9 mouse cellular contexts compared by ENCODE assay signal in the genomic region with DNA sequence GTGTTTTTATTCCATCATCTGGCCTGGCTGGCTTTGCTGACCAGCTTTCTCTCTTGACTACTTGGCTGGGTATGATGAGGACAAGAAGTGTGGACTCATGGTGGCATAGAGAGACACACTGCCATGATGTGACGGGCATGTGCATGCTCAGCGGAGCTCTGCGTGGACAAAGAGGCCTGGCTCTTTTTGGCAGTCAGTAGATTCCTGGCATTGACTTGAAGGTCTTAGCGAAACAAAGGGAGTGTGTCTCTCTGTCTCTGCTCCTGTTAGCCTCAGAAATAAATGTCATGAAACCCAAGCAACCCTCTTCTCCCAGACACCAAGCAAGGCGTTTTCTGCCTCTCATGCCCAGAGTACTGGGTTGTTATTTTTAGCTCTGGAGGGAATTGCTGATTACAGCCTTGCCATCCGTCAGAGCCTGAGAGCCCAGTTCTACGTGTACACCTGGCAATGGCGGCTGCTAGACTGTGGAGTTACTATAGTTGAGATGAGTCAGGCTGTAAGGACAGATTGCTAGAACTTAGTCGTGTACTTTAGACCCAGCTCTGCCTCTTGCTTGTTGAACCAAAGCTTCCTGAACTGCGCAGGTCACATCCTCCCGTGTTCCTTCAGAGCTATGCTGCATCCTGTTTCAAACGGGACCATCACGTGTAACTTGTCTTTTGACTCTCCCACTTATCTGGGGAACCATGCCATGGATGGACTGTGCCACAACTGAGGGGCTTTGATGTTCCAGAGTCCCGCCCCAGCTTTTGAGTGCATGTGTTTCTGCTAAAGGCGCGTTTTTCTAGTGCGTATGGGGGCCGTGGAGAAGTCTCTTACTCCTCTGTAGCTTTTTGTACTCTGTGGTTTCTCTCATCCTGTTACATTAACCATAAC.
DNase-seq lines count a peak whose midpoint lies in the region; ATAC-seq and TF ChIP-seq lines count a peak whose summit lies in the region.
"Had no signal": no experiment of that assay in that cellular context is flagged by ENCODE, and none has a peak within 500 bp of the region (broad histone marks: within the 10 kb centered on the region; RNA-seq: fewer than 3 reads in every experiment).

No protein-coding gene starts in this region.

- H3K27me3 ChIP-seq in forebrain, embryonic 15.5 days = no peaks in the 10 kb centered on the region
- no peaks in the 10 kb centered on the region for H3K27me3 ChIP-seq in small intestine, adult 2 months (ENCODE audit: control insufficient read depth, insufficient read depth, low read length)

- intact Hi-C loops in gastrocnemius, postnatal 14 days (cut with DNase I; ENCODE audit: low total_unique reads) = no loop called here

- H3K4me2 ChIP-seq in forebrain, embryonic 15.5 days (replicated peaks) = no peak overlapping the region

- H3K9me3 ChIP-seq in forebrain, embryonic 15.5 days = no peaks in the 10 kb centered on the region

- peak overlapping the region; percentile 39; the same call in 1 of the 2 replicates for H3K27ac ChIP-seq in forebrain, embryonic 15.5 days (replicated peaks)
- H3K27ac ChIP-seq in small intestine, adult 2 months (ENCODE audit: insufficient read depth, low read depth, low read length) = peak overlapping the region; percentile 88

- no peak overlapping the region for H3K9ac ChIP-seq in forebrain, embryonic 15.5 days (replicated peaks)

- peak; percentile 61 for DNase-seq in gastrocnemius, adult 18-20 months (ENCODE audit: low spot score)
- DNase-seq in gastrocnemius, postnatal 14 days = no peak
- DNase-seq in CD8-positive naive resting alpha-beta T cell, adult 2 months (ENCODE audit: low read depth in 2 of 2, low spot score in 2 of 2) = peak; percentile 39 to 57
- DNase-seq in kidney, postnatal 14 days = peak; percentile 61
- DNase-seq in urinary bladder, postnatal 14 days (ENCODE audit: low spot score) = no peak
- DNase-seq in spleen, adult 18-20 months = no peak

- no peak overlapping the region for H3K4me3 ChIP-seq in forebrain, embryonic 15.5 days
- no peak overlapping the region for H3K4me3 ChIP-seq in small intestine, adult 2 months (ENCODE audit: low read depth, low read length)
- H3K4me3 ChIP-seq: erythroblast, embryonic 14.5 days had no signal

- H3K36me3 ChIP-seq in forebrain, embryonic 15.5 days = no peaks in the 10 kb centered on the region
- peaks cover 2% of the 10 kb centered on the region; the same call in 1 of the 2 replicates for H3K36me3 ChIP-seq in small intestine, adult 2 months (ENCODE audit: control insufficient read depth, insufficient read depth, low read length)

- H3K4me1 ChIP-seq in forebrain, embryonic 15.5 days = peaks cover 16% of the 10 kb centered on the region
- H3K4me1 ChIP-seq in small intestine, adult 2 months (ENCODE audit: control insufficient read depth, insufficient read depth, insufficient read length, low read length) = peaks cover 35% of the 10 kb centered on the region

- peak; percentile 65 for ATAC-seq in forebrain, embryonic 15.5 days (replicated peaks)

- no peak for TF ChIP-seq POLR2A in small intestine, adult 2 months (IDR thresholded peaks at IDR 0.05; ENCODE audit: low read depth, low read length)

- 62% methylated on average over 18 of the region's 18 CpGs for WGBS in forebrain, embryonic 15.5 days
- WGBS in small intestine, adult 2 months = 36% methylated on average over 18 of the region's 18 CpGs

- no peak for TF ChIP-seq CTCF in small intestine, adult 2 months (IDR thresholded peaks at IDR 0.05; ENCODE audit: extremely low read depth, insufficient read length, insufficient replicate concordance, low read depth, low read length)

Comparison
In these comparisons a context has a peak if more than half of its experiments do, and no peak if none do; other contexts are left out.
1. DNase-seq: peak in gastrocnemius, adult 18-20 months (single experiment), CD8-positive naive resting alpha-beta T cell, adult 2 months (2 of 2) and kidney, postnatal 14 days (single experiment); none in gastrocnemius, postnatal 14 days (single experiment), urinary bladder, postnatal 14 days (single experiment) and spleen, adult 18-20 months (0 of 2).